Mouse (Mus musculus) embryo, embryonic 9.5 days (tissue): Measurements from ENCODE around the gene Hsp90ab1.

Source experiments
- DNase-seq: peaks from one replicate; pipeline ENCODE4 v3.0.0-alpha.2; 2017; ENCODE audit errors: extremely low spot score

The Hsp90ab1 gene

DNA sequence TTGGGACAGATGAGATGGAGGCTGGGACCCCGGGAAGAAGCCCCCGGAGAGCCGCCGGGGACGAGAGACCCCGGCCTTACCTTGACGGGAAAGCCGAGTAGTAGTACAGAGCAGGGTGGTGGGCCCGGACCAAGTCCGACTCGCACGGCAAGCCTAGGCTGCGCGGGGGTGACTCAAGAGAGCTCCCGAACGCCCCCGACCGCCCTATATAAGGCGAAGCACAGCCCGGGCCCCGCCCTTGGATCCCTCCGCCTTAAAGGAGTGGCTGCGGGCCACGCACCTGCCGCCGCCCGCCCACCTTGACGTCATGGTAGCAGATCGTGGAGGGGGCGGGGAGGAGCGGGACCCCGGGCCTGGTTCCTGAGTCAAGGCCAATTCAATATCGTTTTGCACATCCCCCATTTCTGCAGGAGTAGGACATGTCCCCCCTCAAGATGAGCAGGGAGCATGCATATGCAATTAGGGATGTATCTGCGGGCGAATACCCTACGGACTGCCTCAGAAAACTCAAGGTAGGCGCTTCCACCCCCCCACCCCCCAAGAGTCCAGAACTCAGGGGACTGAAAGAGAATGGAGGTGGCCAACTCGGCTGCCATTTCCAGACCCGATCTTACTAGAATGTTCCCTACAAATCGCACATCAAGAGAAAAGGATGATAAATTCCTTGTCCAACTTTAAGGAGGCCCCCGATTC is at the start of gene Hsp90ab1:
Gene Hsp90ab1 (minus strand): TSS at position 185 of the 693 bp plus-strand sequence.
- peak; percentile 100 for DNase-seq

DNA sequence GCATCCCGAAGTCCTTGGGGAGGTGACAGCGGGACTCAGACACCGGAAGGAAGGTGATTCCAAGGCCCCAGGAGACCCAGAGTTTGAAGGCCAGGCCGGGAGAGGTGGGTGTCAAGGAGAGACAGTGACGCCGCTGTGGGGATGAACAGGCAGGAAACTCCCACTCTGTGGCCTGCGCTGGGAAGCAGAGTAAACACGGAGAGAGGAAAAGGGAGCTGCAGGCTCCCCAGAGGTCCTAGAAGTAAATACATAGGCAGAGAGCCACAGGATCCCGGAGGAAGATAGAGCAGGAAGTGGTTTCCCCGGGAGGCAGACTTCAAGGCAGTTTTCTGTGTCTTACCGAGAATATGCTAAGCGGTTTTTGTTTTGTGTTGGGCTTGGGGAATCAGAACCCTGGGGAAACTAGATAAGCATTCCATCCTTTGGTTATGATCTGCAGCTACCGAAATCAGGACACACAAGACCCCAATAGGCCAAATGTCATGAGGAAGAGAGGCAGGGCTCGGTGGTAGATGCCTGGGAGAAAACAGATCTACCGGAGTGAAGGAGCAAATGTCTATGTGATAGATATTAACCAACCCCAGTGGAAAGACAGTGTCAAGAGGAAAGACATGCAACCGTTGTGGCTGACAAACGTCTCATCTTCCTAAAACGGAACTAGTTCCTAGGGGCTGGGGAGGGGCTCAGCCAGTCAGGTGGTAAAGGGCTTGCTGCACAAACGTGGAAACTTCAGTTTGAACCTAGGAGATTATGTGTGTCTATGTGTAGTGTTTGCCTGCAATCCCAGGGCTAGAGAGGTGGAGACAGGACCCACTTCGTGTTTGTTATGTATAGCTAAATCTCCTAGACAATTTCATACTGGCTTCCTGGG is 46.5 kb upstream of the Hsp90ab1 start:
- no peak for DNase-seq

DNA sequence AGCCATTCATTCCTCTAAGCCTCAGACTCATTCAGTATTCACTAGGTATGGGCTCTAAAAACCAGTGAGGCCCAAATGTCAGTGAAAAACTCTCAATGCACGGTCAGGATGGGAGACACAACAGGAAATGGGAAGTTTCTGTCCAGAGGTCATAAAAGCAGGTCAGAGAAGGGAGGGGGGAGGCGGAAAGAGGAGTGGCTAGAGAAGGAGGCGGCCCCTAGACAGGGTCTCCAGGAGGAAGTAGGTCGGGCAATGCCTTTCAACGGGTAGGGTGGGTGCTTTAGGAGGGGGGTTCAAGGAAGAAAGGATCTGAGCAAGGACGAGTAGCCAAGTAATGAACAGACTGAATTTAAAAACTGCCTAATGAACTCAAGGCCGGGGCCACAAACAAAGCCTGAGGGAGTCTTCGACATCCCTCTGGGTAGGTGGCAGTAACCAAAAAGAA is 45.9 kb upstream of the Hsp90ab1 start:
- peak; percentile 69 for DNase-seq

DNA sequence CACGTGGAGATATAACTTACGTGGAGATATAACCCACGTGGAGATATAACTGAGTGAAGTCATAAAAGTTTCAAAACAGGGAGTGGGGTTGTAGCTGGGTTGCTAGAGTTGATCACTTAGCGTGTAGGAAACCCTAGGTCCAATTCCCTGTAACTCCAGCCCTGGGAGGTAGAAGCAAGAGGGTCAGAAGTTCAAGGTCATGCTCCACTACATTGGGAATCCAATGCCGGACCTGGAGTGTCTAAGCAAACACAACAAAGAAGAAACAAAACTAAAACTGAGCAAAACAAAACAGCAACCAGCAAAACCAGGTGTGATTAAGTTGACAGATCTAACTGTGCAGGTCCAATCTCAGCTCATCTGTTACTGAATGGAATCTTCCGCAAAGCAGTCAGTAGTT is 44.6 kb upstream of the Hsp90ab1 start:
- DNase-seq: no peak

DNA sequence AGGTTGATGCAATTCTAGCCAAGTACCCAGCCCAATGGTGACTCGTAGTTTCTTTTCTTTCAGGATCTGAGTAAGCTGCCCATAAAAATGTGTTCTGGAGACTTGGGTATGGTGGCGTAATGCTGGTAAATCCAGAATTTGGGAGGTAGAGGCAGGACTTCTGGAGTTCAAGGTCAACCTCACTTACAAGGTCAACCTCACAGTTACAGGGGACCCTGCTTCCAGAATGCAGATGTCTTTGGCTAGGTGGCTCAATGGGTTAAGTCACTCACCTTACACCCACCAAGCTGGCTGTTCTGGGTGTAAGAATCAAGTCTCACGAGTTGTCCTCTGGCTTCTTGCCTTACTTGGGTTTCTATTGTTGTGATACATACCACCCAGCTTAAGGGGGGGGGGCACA is 43.6 kb upstream of the Hsp90ab1 start:
- DNase-seq: no peak

DNA sequence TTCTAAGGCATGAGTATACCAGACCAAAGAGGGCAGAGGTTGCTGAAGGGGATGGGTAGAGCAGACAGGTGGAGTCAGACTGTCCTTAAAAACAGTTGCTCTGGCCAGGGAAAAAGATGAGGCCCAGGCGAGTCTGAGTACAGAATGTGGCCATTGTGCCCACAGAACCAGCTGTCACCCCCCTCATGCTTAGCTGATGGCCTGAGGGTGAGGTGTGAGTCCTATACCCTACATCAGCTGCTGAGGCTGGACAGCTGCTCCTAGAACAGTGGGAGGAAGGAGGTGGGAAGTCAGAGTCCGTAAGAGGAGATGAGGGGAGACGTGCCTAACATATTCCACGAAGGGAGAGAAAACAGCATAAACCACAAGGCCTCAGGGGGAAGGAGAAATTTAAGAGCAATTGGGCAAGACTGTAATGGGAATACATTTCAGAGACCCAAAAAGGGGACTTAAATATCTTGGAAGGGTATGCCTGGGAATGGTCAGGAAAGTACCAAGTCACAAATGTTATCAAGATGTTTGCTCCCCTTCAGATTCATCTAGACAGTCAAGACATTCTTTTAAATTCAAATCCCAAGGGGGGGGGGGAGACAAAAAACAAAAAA is 43.1 kb upstream of the Hsp90ab1 start:
- no peak for DNase-seq

DNA sequence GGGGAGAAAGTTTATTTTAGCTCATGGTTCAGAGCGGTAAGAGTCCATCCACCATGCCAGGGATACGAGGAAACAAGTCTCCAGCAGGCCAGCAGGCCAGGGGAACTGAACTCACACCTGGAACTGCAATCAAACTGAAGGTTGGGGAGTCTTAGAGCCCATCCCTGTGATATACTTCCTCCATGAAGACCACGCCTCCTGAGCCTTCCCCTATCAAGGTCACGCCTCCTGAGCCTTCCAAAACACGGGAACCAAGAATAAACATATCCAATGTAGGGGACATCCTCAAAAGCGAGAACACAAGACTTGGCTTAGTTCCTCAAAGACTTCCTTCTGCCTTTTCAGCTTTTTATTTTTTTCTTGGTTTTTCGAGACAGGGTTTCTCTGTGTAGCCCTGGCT is 39.9 kb upstream of the Hsp90ab1 start:
- DNase-seq: no peak

DNA sequence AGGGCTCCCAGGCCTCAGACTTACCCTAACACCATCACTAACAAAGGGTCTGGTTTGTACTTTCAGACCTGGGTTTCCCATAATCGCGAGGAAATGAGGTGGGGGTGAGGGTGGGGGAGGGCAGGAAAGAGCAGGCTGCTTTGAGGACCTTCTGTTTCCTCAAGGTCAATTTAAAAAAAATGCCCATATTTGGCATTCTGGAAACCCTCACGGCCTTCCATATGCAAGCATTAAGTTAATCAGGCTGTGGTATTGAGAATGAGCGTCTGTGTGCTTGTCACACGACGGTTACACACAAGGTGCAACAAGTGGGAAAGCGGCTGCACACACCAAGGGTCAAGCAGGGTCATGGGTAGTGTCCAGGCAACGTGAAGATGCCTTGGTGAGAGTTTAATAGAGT is 38.9 kb upstream of the Hsp90ab1 start:
- DNase-seq: no peak

DNA sequence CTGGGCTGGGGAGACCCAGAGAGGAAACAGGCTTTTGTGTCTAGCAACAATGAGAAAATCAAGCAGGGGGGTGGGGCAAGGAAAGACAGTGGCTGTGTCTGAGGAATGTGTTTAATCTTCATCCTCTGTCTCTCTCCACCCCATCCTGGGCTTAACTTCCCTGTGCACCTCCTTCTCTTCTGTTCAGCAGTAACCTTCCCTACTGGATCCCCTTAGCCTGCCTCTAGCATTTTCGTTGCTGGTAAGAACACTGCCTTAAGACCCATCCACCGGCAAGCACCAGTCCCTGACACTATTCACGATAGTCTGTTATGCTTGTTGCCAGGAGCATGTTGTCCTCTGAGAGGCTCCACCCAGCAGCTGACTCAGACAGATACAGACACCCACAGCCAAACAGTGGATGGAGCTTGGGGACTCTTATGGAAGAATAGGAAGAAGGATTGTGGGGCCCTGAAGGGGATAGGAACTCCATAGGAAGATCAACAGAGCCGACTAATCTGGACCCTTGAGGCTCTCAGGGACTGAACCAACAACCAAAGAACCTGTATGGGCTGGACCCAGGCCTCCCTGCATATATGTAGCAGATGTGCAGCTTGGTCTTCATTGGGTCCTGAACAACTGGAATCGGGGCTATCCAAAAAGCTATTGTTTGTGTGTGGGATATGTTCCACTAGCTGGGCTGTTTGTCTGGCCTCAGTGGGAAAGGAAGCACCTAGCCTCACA is 37.2 kb upstream of the Hsp90ab1 start:
- DNase-seq: no peak

DNA sequence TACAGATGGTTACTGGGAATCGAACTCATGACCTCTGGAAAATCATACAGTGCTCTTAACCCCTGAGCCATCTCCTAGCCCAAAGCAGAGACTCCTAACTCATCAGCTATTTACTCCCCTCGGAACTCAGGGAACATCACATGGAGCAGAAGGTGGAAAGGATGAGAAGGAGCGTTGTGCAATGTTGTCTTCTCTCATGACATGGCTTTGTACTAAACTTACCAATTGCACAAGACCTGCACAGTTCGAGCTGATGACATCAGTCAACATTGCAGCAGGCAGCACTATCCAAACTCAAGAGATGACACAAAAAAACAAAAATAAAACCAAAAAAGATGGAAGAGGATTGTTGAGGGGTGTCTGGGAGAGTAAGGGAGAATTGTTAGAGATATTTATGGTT is 35.3 kb upstream of the Hsp90ab1 start:
- no peak for DNase-seq

DNA sequence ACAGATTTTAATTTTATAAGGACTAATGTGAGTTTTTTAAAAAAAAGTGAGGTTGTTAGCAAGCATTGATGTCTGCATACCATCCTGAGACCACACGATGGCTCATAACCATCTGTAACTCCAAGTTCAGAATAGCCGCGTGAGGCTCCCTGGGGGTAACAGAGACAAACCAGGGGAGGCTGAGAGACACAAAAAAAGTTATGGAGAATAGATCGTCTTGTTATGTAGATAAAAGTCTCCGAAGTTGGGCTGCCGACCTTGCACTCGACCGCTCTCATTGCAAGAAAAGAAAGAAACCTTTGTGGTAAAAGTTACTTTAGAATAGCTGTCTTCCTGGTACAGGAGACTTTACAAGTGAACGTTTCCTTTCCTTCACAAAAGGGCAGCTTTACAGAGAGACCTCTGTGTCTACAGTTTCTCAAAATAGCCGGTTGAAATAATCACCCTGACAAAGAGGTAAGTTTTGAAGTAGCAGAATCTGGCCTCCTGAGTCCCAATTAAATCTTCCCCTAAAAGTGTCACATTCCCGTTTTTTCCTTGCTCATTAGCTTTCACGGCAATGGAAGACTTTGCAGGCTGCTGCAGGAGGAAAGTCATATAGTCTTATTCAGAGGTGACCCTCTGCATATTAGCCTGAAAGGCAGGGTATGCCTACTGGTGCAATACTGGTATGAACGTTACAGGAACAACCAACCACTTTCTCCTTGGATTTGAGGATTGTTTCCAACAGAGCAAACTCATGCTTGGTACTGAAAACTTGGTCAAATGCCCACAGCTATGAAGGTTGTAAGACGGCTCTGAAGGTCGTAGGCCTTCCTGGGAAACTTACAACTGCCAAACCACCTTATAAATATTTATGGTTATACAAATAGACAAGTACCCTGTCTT is 34.2 kb upstream of the Hsp90ab1 start:
- no peak for DNase-seq

DNA sequence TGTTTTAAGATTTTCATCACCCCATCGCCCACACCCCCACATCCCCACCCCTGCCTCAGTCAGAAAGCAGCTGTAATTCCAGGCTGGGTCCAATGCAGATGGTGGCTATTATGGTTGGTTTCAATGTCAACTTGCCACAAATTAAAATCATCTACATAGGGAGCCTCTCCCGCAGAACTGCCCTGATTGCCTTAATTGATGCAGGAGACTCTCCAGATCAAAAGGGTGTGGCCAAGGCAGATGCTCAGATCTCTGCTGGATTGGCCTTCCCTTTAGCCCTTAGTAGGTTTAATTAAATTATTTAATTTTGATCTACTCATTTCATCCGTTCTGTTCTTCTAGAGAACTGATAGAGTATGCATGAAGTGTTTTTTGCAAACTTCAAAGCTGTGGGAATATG is 29.9 kb upstream of the Hsp90ab1 start:
- DNase-seq: no peak

DNA sequence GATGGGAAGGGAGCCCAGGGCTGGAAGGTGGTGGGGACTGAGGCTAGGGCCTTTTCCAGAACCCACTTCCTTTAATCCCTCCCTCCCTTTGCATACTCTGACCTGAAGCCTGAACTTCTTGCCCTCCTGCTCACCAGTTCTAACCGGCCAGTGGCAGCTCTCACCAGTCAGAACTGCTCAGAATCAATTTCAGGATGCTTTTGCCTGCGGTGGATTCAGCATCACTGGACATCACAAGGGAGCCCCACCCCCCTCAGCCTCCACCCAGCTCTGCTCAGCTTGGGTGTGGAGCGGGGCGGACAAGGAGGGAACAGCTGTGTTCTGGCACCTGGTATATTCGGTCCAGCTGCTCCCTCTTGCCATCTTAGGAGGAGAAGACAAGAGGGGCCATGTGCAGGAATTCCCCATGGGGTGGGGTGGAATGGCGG is 28.8 kb upstream of the Hsp90ab1 start, which contains the start of gene Mymx:
Gene Mymx (minus strand): TSS at position 226 of the 428 bp plus-strand sequence.
- no peak for DNase-seq

DNA sequence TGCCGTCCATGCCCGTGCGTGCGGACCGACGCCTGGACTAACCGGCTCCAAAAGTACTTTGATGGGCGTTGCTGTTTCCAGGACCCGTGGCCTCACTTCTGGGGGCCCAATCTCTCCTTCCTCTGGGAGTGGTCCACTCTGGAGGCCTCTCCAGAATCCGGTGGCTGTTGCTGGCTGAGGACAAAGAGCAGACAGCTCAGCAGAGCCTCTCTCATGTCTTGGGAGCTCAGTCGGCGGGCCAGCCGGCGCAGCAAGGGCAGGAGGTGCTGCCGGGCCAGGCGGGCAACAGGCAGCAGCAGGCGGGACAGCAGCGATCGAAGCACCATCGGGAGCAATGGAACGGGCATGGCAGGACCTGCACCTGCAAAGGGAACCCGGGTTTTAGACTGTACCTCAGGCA is 28.3 kb upstream of the Hsp90ab1 start:
- peak; percentile 39 for DNase-seq

DNA sequence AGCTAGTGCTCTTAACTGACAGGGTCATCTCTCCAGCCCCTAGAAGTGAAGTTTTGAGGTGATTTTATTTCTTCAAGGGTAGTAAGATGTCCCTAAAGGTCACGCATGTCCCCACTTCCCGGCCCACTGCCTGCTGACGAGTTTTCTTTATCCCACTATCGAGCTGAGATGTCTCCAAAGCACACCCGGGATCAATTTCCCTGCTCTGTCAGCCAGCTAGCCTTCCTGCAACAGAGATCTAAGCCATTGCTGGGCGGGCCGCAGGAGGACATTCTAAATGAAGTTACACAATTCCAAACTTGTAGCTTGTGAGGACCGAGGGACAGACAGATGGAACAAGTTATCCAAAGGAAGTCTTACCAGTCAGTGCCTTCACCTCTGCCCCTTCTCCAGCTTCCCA is 27.2 kb upstream of the Hsp90ab1 start:
- no peak for DNase-seq

DNA sequence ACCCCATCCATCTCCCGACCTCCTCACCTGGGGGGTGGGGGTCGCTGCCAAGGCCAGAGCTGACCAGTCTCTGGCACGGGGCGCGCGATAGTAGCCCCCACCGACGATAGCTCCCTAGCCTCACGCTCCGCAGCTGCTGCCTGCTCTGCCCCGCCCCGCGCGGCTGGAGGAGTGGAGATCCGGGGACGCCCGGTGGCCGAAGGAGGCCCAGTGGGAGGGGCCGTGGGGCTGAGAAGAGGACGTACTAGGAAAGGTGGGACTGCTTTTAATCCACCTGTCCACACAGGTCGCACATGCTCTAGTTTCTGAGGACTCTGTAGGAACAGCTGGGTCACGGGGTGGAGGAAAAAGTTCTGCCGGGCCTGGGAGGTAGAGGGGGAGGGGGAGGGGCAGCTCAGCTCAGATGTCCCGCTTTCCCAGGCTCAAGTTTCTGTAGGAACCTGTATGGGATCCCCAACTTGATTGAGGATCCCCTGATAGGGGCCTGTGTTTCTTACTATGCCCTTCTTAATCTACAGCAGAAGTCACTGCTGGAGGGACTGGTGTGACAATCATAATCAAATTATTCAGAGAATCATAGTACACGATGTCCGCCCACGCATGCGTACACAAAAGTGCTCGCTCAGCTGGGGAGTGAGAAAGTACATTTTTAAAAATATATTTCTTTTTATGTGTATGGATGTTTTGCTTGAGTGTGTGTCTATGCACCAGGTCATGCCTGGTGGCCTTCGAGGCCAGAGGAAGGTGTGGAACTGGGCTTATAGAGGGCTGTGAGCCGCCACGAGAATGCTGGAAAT is 26.6 kb upstream of the Hsp90ab1 start, which contains the start of gene Slc29a1:
Gene Slc29a1 (minus strand): TSS at position 161 of the 797 bp plus-strand sequence.
- peak; percentile 60 for DNase-seq

DNA sequence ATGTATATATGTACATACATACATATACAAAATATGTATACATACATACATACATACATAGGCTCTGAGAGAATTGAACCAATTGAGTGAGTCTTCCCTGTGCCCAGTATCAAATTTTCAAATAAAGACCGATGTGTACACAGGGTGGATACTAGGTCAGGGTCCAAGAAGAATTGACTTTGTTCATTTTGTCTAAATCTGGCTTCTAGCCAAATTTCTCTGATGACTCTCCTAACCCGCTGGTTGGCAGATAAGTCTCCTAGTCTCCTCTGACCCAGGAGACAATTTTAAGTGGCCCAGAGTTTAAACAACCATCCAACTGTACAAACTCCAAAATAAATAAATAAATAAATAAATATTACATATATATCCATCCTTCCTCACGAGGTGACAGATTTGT is 25.8 kb upstream of the Hsp90ab1 start:
- no peak for DNase-seq

DNA sequence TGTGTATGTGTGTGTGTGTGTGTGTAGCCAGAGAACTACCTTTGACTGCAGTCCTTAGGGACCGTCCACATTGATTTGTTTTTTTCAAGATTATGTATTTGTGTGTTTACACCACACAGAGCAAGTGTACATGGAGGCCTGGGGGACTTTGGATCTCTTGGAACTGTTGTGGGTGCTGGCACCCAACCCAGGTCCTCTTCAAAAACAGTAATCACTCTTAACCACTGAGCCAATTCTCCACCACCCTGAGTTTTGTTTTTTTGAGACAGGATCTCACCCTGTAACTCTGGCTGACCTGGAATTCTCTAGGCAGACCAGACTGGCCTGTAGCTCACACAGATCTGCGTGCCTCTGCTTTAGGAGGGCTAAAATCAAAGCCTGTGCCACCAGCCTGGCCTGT is 25.3 kb upstream of the Hsp90ab1 start:
- DNase-seq: no peak

DNA sequence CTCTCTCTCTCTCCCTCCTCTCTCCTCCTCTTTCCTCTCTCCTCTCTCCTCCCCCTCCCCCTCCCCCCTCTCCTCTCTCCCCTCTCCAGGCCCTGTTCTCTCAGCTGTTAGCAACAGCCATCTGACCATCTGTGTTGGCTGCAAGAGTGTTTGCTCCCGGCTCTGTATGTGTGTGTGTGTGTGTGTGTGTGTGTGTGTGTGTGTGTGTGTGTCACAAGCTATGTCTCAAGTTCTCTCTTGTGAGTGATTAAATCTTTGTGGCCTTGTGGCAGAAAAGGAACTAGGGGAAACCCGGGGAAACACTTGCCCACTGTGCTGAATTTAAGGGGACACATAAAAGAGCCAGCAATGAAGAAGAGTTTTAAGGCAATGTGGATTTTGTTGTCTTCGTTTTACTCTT is 24.7 kb upstream of the Hsp90ab1 start:
- no peak for DNase-seq
